Mouse (Mus musculus): Measurements from ENCODE around the gene Ddx47. TPM values are rescaled to one million over a fixed set of nuclear protein-coding genes. Genes with fewer than 3 reads are reported as not detected.
A peak's percentile ranks its signal among the peaks of the same experiment; 100 is the strongest.

Gene Ddx47
- polyA plus RNA-seq, 1 experiment from 2014 or later: 74.2 TPM

GRCm38 (mm10) chr6:135048956-135049355, 37.5 kb downstream of the Ddx47 start:
- H3K9me3 ChIP-seq (ENCODE audit: control insufficient read depth, low read length): no peaks in the 10 kb centered on the region
- no peak for ATAC-seq
- H3K4me2 ChIP-seq (ENCODE audit: low read length): no peak overlapping the region
- H3K27ac ChIP-seq (ENCODE audit: low read depth, low read length): no peak overlapping the region
- H3K27me3 ChIP-seq (replicated peaks; ENCODE audit: control insufficient read depth, insufficient read depth, low read length): no peaks in the 10 kb centered on the region
- H3K4me3 ChIP-seq (ENCODE audit: low read length): no peak overlapping the region
- H3K36me3 ChIP-seq (ENCODE audit: control insufficient read depth, insufficient read depth, low read length): no peaks in the 10 kb centered on the region
- H3K4me1 ChIP-seq (ENCODE audit: control insufficient read depth, insufficient read depth, low read depth, low read length): no peaks in the 10 kb centered on the region
- H3K9ac ChIP-seq (ENCODE audit: low read depth, low read length): no peak overlapping the region
- WGBS: 78% methylated on average over 16 of the region's 16 CpGs

- Histone ChIP-seq H3K27ac (ENCODE audit: low read depth, low read length) (no peak overlapping the region), H3K9me3 (ENCODE audit: control insufficient read depth, low read length) (no peaks in the 10 kb centered on the region), H3K4me3 (ENCODE audit: low read length) (no peak overlapping the region), H3K4me1 (ENCODE audit: control insufficient read depth, insufficient read depth, low read depth, low read length) (no peaks in the 10 kb centered on the region), H3K9ac (ENCODE audit: low read depth, low read length) (no peak overlapping the region), H3K36me3 (ENCODE audit: control insufficient read depth, insufficient read depth, low read length) (no peaks in the 10 kb centered on the region), H3K27me3 (replicated peaks; ENCODE audit: control insufficient read depth, insufficient read depth, low read length) (no peaks in the 10 kb centered on the region), H3K4me2 (ENCODE audit: low read length) (no peak overlapping the region)
- no peak for ATAC-seq
- WGBS: 73% methylated on average over 3 of the region's 3 CpGs
These were observed 42.4 kb downstream of the Ddx47 start for GRCm38 (mm10) chr6:135053789-135054188.

- no peak for ATAC-seq
- no peak overlapping the region for H3K9ac ChIP-seq (ENCODE audit: low read depth, low read length)
- no peak overlapping the region for H3K27ac ChIP-seq (ENCODE audit: low read depth, low read length)
- H3K9me3 ChIP-seq (ENCODE audit: control insufficient read depth, low read length): no peaks in the 10 kb centered on the region
- 75% methylated on average over 4 of the region's 4 CpGs for WGBS
- no peaks in the 10 kb centered on the region for H3K36me3 ChIP-seq (ENCODE audit: control insufficient read depth, insufficient read depth, low read length)
- H3K4me1 ChIP-seq (ENCODE audit: control insufficient read depth, insufficient read depth, low read depth, low read length): no peaks in the 10 kb centered on the region
- no peaks in the 10 kb centered on the region for H3K27me3 ChIP-seq (replicated peaks; ENCODE audit: control insufficient read depth, insufficient read depth, low read length)
- H3K4me3 ChIP-seq (ENCODE audit: low read length): no peak overlapping the region
- H3K4me2 ChIP-seq (ENCODE audit: low read length): no peak overlapping the region
These were observed 44.5 kb downstream of the Ddx47 start for GRCm38 (mm10) chr6:135055882-135056281.

GRCm38 (mm10) chr6:135060728-135061127, 49.3 kb downstream of the Ddx47 start:
- H3K27me3 ChIP-seq (replicated peaks; ENCODE audit: control insufficient read depth, insufficient read depth, low read length): peaks cover 4% of the 10 kb centered on the region
- H3K4me3 ChIP-seq (ENCODE audit: low read length): no peak overlapping the region
- H3K4me1 ChIP-seq (ENCODE audit: control insufficient read depth, insufficient read depth, low read depth, low read length): peaks cover 6% of the 10 kb centered on the region
- H3K9ac ChIP-seq (ENCODE audit: low read depth, low read length): no peak overlapping the region
- ATAC-seq: no peak
- no peak overlapping the region for H3K4me2 ChIP-seq (ENCODE audit: low read length)
- no peaks in the 10 kb centered on the region for H3K36me3 ChIP-seq (ENCODE audit: control insufficient read depth, insufficient read depth, low read length)
- no peak overlapping the region for H3K27ac ChIP-seq (ENCODE audit: low read depth, low read length)
- H3K9me3 ChIP-seq (ENCODE audit: control insufficient read depth, low read length): no peaks in the 10 kb centered on the region
- 94% methylated on average over 4 of the region's 4 CpGs for WGBS

- no peaks in the 10 kb centered on the region for H3K9me3 ChIP-seq (ENCODE audit: control insufficient read depth, low read length)
- H3K36me3 ChIP-seq (ENCODE audit: control insufficient read depth, insufficient read depth, low read length): no peaks in the 10 kb centered on the region
- H3K27ac ChIP-seq (ENCODE audit: low read depth, low read length): no peak overlapping the region
- no peak overlapping the region for H3K4me2 ChIP-seq (ENCODE audit: low read length)
- no peak overlapping the region for H3K4me3 ChIP-seq (ENCODE audit: low read length)
- ATAC-seq: no peak
- H3K27me3 ChIP-seq (replicated peaks; ENCODE audit: control insufficient read depth, insufficient read depth, low read length): peaks cover 11% of the 10 kb centered on the region
- H3K9ac ChIP-seq (ENCODE audit: low read depth, low read length): no peak overlapping the region
- H3K4me1 ChIP-seq (ENCODE audit: control insufficient read depth, insufficient read depth, low read depth, low read length): peaks cover 7% of the 10 kb centered on the region
- WGBS: 74% methylated on average over 12 of the region's 12 CpGs
These were observed 53.2 kb downstream of the Ddx47 start for GRCm38 (mm10) chr6:135064621-135065020.

- Histone ChIP-seq H3K27me3 (replicated peaks; ENCODE audit: control insufficient read depth, insufficient read depth, low read length) (peaks cover 11% of the 10 kb centered on the region), H3K27ac (ENCODE audit: low read depth, low read length) (no peak within 1 kb of the TSS), H3K4me3 (ENCODE audit: low read length) (peak within 1 kb of the TSS; percentile 41), H3K36me3 (ENCODE audit: control insufficient read depth, insufficient read depth, low read length) (no peaks in the 10 kb centered on the region), H3K9me3 (ENCODE audit: control insufficient read depth, low read length) (no peaks in the 10 kb centered on the region), H3K4me1 (ENCODE audit: control insufficient read depth, insufficient read depth, low read depth, low read length) (peaks cover 7% of the 10 kb centered on the region), H3K4me2 (ENCODE audit: low read length) (peak within 1 kb of the TSS; percentile 75), H3K9ac (ENCODE audit: low read depth, low read length) (peak within 1 kb of the TSS; percentile 49)
- ATAC-seq: peak; percentile 45; the same call in 1 of the 2 replicates
- WGBS: 1% methylated on average over 44 of the region's 44 CpGs
These were observed 54.0 kb downstream of the Ddx47 start, which contains the start of gene Gprc5a for GRCm38 (mm10) chr6:135065236-135065957. Gprc5a (plus strand) TSS chr6:135065651.

GRCm38 (mm10) chr6:135066795-135067445, 55.5 kb downstream of the Ddx47 start:
- Histone ChIP-seq H3K4me3 (ENCODE audit: low read length) (no peak overlapping the region), H3K4me1 (ENCODE audit: control insufficient read depth, insufficient read depth, low read depth, low read length) (peaks cover 7% of the 10 kb centered on the region), H3K9ac (ENCODE audit: low read depth, low read length) (no peak overlapping the region), H3K27me3 (replicated peaks; ENCODE audit: control insufficient read depth, insufficient read depth, low read length) (peaks cover 11% of the 10 kb centered on the region), H3K4me2 (ENCODE audit: low read length) (no peak overlapping the region), H3K27ac (ENCODE audit: low read depth, low read length) (no peak overlapping the region), H3K9me3 (ENCODE audit: control insufficient read depth, low read length) (no peaks in the 10 kb centered on the region), H3K36me3 (ENCODE audit: control insufficient read depth, insufficient read depth, low read length) (no peaks in the 10 kb centered on the region)
- ATAC-seq: no peak
- 25% methylated on average over 6 of the region's 6 CpGs for WGBS

GRCm38 (mm10) chr6:135068221-135068620, 56.8 kb downstream of the Ddx47 start:
- H3K4me1 ChIP-seq (ENCODE audit: control insufficient read depth, insufficient read depth, low read depth, low read length): peaks cover 7% of the 10 kb centered on the region
- H3K4me3 ChIP-seq (ENCODE audit: low read length): no peak overlapping the region
- H3K27ac ChIP-seq (ENCODE audit: low read depth, low read length): no peak overlapping the region
- ATAC-seq: no peak
- H3K9ac ChIP-seq (ENCODE audit: low read depth, low read length): no peak overlapping the region
- no peaks in the 10 kb centered on the region for H3K36me3 ChIP-seq (ENCODE audit: control insufficient read depth, insufficient read depth, low read length)
- no peaks in the 10 kb centered on the region for H3K9me3 ChIP-seq (ENCODE audit: control insufficient read depth, low read length)
- H3K4me2 ChIP-seq (ENCODE audit: low read length): no peak overlapping the region
- peaks cover 11% of the 10 kb centered on the region for H3K27me3 ChIP-seq (replicated peaks; ENCODE audit: control insufficient read depth, insufficient read depth, low read length)
- WGBS: 83% methylated on average over 5 of the region's 5 CpGs

GRCm38 (mm10) chr6:135069856-135070255, 58.4 kb downstream of the Ddx47 start:
- H3K4me2 ChIP-seq (ENCODE audit: low read length): no peak overlapping the region
- no peaks in the 10 kb centered on the region for H3K9me3 ChIP-seq (ENCODE audit: control insufficient read depth, low read length)
- 51% methylated on average over 6 of the region's 6 CpGs for WGBS
- peaks cover 11% of the 10 kb centered on the region for H3K27me3 ChIP-seq (replicated peaks; ENCODE audit: control insufficient read depth, insufficient read depth, low read length)
- H3K9ac ChIP-seq (ENCODE audit: low read depth, low read length): no peak overlapping the region
- no peak overlapping the region for H3K27ac ChIP-seq (ENCODE audit: low read depth, low read length)
- peaks cover 7% of the 10 kb centered on the region for H3K4me1 ChIP-seq (ENCODE audit: control insufficient read depth, insufficient read depth, low read depth, low read length)
- H3K36me3 ChIP-seq (ENCODE audit: control insufficient read depth, insufficient read depth, low read length): no peaks in the 10 kb centered on the region
- H3K4me3 ChIP-seq (ENCODE audit: low read length): no peak overlapping the region
- ATAC-seq: no peak

Data from hindbrain, embryonic 16.5 days (tissue).